Mouse (Mus musculus) liver, adult 2 months (tissue): ENCODE measurements around the gene Upk3a.
"Not testable (repeated sequence)": the region's sequence is repeated elsewhere in the genome, so short reads cannot be mapped to it uniquely, and the experiment has no call there.

ENCODE experiments used
- CTCF ChIP-seq: fragments of 200-500 bp; IDR thresholded peaks from 2 replicates; pipeline ENCODE4 v1.5.1; 2011; ENCODE audit warnings: low read depth, low read length, control low read depth
- POLR2A ChIP-seq: fragments of 200-500 bp; IDR thresholded peaks from 2 replicates; pipeline ENCODE4 v1.6.1; 2011; ENCODE audit warnings: low read length, control low read depth; ENCODE audit not compliant: insufficient read depth; ENCODE audit errors: extremely low read depth

GRCm38 (mm10) chr15:85033916-85034315 lies 17.0 kb downstream of the Upk3a start:
- not testable (repeated sequence) for TF ChIP-seq CTCF, POLR2A
